Mouse (Mus musculus) neural tube, embryonic 14.5 days (tissue): ENCODE results near the gene Rom1. TPM values are rescaled to one million over a fixed set of nuclear protein-coding genes. Genes with fewer than 3 reads are reported as not detected.
A peak's percentile ranks its signal among the peaks of the same experiment; 100 is the strongest.

Experiments used
- ATAC-seq: fragments of 200-750 bp; cut with Nextera tagmentation; 2 replicates; pipeline ENCODE4 v1.8.0; 2017; ENCODE audit warnings: low read depth, mild to moderate bottlenecking, moderate TSS enrichment, moderate library complexity
- H3K27ac ChIP-seq: fragments of 300-500 bp; sonication (generic); 2 replicates; pipeline ENCODE4 v1.5.1; 2014; ENCODE audit warnings: low read depth, mild to moderate bottlenecking, control low read depth, low read length, moderate library complexity, mixed read lengths
- H3K27me3 ChIP-seq: fragments of 300-500 bp; sonication (generic); 2 replicates; pipeline ENCODE4 v1.6.1; 2014; ENCODE audit warnings: low read length; ENCODE audit not compliant: control insufficient read depth, insufficient read depth
- H3K36me3 ChIP-seq: fragments of 300-500 bp; sonication (generic); 2 replicates; pipeline ENCODE4 v1.6.1; 2014; ENCODE audit warnings: low read length, mixed read lengths; ENCODE audit not compliant: control insufficient read depth, insufficient read depth
- H3K4me1 ChIP-seq: fragments of 300-500 bp; sonication (generic); 2 replicates; pipeline ENCODE4 v1.6.1; 2014; ENCODE audit warnings: low read length; ENCODE audit not compliant: control insufficient read depth, insufficient read depth
- H3K4me2 ChIP-seq: fragments of 300-500 bp; sonication (generic); 2 replicates; pipeline ENCODE4 v1.6.1; 2014; ENCODE audit warnings: mild to moderate bottlenecking, low read depth, low read length, control low read depth
- H3K4me3 ChIP-seq: fragments of 300-500 bp; sonication (generic); 2 replicates; pipeline ENCODE4 v1.5.1; 2014; ENCODE audit warnings: low read depth, low read length, control low read depth, mixed read lengths
- H3K9ac ChIP-seq: fragments of 300-500 bp; sonication (generic); replicated peaks from 2 replicates; pipeline ENCODE4 v1.6.1; 2014; ENCODE audit warnings: low read depth, mild to moderate bottlenecking, control low read depth, low read length, mixed read lengths
- H3K9me3 ChIP-seq: fragments of 300-500 bp; sonication (generic); 2 replicates; pipeline ENCODE4 v1.6.1; 2016; ENCODE audit warnings: low read length; ENCODE audit not compliant: control insufficient read depth
- WGBS: fragments of 180-500 bp; shearing (Covaris S2); extraction: QIAGEN DNeasy Blood & Tissue Kit; methylation state at CpG from one replicate; pipeline ENCODE4 v1.1.7; 2014; 5-methylcytosine and 5-hydroxymethylcytosine counted together
- microRNA-seq: library from miRNA; unstranded; fragments of <30 nt; microRNA quantifications from one replicate; pipeline ENCODE4, GENCODE M21; 2016
- polyA plus RNA-seq: library from polyadenylated mRNA; unstranded; fragments of >200 nt; fragmentation: Nextera tagmentation; extraction: Ambion mirVana; gene quantifications from 2 replicates; pipeline ENCODE4 v1.2.1, GENCODE M21; 2014

Rom1 gene
- polyA plus RNA-seq, 1 experiment from 2014 or later, result 1.1 TPM

- ATAC-seq, result no peak
- no peak overlapping the region for H3K27ac ChIP-seq
- H3K9ac ChIP-seq, result no peak overlapping the region
- 54% methylated on average over 1 of the region's 1 CpGs for WGBS
- H3K4me3 ChIP-seq, result no peak overlapping the region
- H3K9me3 ChIP-seq, result no peaks in the 10 kb centered on the region
- no peaks in the 10 kb centered on the region for H3K27me3 ChIP-seq
- H3K4me1 ChIP-seq, result peaks cover 9% of the 10 kb centered on the region
- 0 out of 2 replicates have a peak, but pooled peaks cover 3% of the 10 kb centered on the region for H3K36me3 ChIP-seq
- no peak overlapping the region for H3K4me2 ChIP-seq
These were observed 42.1 kb downstream of the Rom1 start for GRCm38 (mm10) chr19:8886916-8887584.

- H3K36me3 ChIP-seq, result no peaks in the 10 kb centered on the region
- no peak for ATAC-seq
These were observed 45.5 kb downstream of the Rom1 start, which contains the start of the genes Lbhd1 and Gm49403 for GRCm38 (mm10) chr19:8883616-8884015. TSS of gene Lbhd1 (plus strand) at chr19:8883732. TSS of gene Gm49403 (plus strand) at chr19:8883930.

GRCm38 (mm10) chr19:8881034-8881392, 48.1 kb downstream of the Rom1 start:
- no peaks in the 10 kb centered on the region for H3K9me3 ChIP-seq
- 10% methylated on average over 3 of the region's 3 CpGs for WGBS
- H3K4me2 ChIP-seq, result peak overlapping the region; percentile 91
- H3K4me1 ChIP-seq, result peaks cover 10% of the 10 kb centered on the region; the same call in 1 of the 2 replicates
- 0 out of 2 replicates have a peak, but pooled peaks cover 8% of the 10 kb centered on the region for H3K36me3 ChIP-seq
- H3K9ac ChIP-seq, result peak overlapping the region; percentile 25; the same call in 1 of the 2 replicates
- H3K4me3 ChIP-seq, result peak overlapping the region; percentile 76
- peak overlapping the region; percentile 85; the same call in 1 of the 2 replicates for H3K27ac ChIP-seq
- ATAC-seq, result no peak
- H3K27me3 ChIP-seq, result no peaks in the 10 kb centered on the region

More at GRCm38 (mm10) chr19:8883616-8884015, 45.5 kb downstream of the Rom1 start, which contains the start of the genes Lbhd1 and Gm49403:
- Histone ChIP-seq H3K4me1 (peaks cover 18% of the 10 kb centered on the region), H3K4me2 (no peak within 1 kb of the TSS), H3K9me3 (no peaks in the 10 kb centered on the region), H3K27ac (no peak within 1 kb of the TSS), H3K4me3 (no peak within 1 kb of the TSS), H3K9ac (no peak within 1 kb of the TSS), H3K27me3 (no peaks in the 10 kb centered on the region)
- WGBS, result 86% methylated on average over 3 of the region's 3 CpGs

GRCm38 (mm10) chr19:8880311-8881033, 48.7 kb downstream of the Rom1 start, which contains the start of gene Uqcc3:
TSS of gene Uqcc3 (minus strand) at chr19:8880923.
- under 1% methylated on average over 42 of the region's 42 CpGs for WGBS

More at GRCm38 (mm10) chr19:8880311-8881033, 48.7 kb downstream of the Rom1 start, which contains the start of gene Uqcc3:
- no peaks in the 10 kb centered on the region for H3K9me3 ChIP-seq
- H3K9ac ChIP-seq, result peak within 1 kb of the TSS; percentile 82
- H3K4me3 ChIP-seq, result peak within 1 kb of the TSS; percentile 76
- no peaks in the 10 kb centered on the region for H3K27me3 ChIP-seq
- H3K27ac ChIP-seq, result peak within 1 kb of the TSS; percentile 85
- peak; percentile 97 for ATAC-seq
- peaks cover 10% of the 10 kb centered on the region; the same call in 1 of the 2 replicates for H3K4me1 ChIP-seq
- H3K36me3 ChIP-seq, result peaks cover 12% of the 10 kb centered on the region
- H3K4me2 ChIP-seq, result peak within 1 kb of the TSS; percentile 91

Small RNAs within 50 kb of the gene (microRNA-seq; reads per million reads assigned to microRNA genes)
- gene Mir5136, result not detected

Other genes with a start within 250 kb of the Rom1 start
- gene Slc3a2, start 206.0 kb downstream of the Rom1 start, polyA plus RNA-seq, result 145 and 163 TPM in 2 replicates
- 88.5 and 91.5 TPM in 2 replicates for gene Wdr74, start 193.5 kb downstream of the Rom1 start, polyA plus RNA-seq
- 1.8 and 2.6 TPM in 2 replicates for gene 1700092M07Rik, start 188.6 kb downstream of the Rom1 start, polyA plus RNA-seq
- 115 and 120 TPM in 2 replicates for gene Stx5a, start 187.9 kb downstream of the Rom1 start, polyA plus RNA-seq
- 120 and 140 TPM in 2 replicates for gene Nxf1, start 172.3 kb downstream of the Rom1 start, polyA plus RNA-seq
- 223 and 263 TPM in 2 replicates for gene Tmem223, start 158.4 kb downstream of the Rom1 start, polyA plus RNA-seq
- 25.9 and 32.7 TPM in 2 replicates for gene Tmem179b, start 154.9 kb downstream of the Rom1 start, polyA plus RNA-seq
- gene Taf6l, start 142.9 kb downstream of the Rom1 start, polyA plus RNA-seq, result 17.7 and 19.0 TPM in 2 replicates
- gene Polr2g, start 130.8 kb downstream of the Rom1 start, polyA plus RNA-seq, result 141 and 153 TPM in 2 replicates
- gene Zbtb3, start 126.8 kb downstream of the Rom1 start, polyA plus RNA-seq, result 7.1 and 7.7 TPM in 2 replicates
- gene Ttc9c, start 110.0 kb downstream of the Rom1 start, polyA plus RNA-seq, result 52.2 and 54.3 TPM in 2 replicates
- 9.1 and 9.5 TPM in 2 replicates for gene Hnrnpul2, start 109.3 kb downstream of the Rom1 start, polyA plus RNA-seq
- gene AC129217.1, start 99.6 kb downstream of the Rom1 start, polyA plus RNA-seq, result not detected in 2 replicates
- 86.3 and 94.5 TPM in 2 replicates for gene Bscl2, start 91.9 kb downstream of the Rom1 start, polyA plus RNA-seq
- gene Gng3, start 90.2 kb downstream of the Rom1 start, polyA plus RNA-seq, result 459 and 608 TPM in 2 replicates
- gene Lrrn4cl, start 78.6 kb downstream of the Rom1 start, polyA plus RNA-seq, result 0.99 and 1.3 TPM in 2 replicates
- 135 and 142 TPM in 2 replicates for gene Ubxn1, start 57.9 kb downstream of the Rom1 start, polyA plus RNA-seq
- gene Uqcc3, start 48.4 kb downstream of the Rom1 start, polyA plus RNA-seq, result 63.2 and 64.1 TPM in 2 replicates
- gene Lbhd1, start 45.6 kb downstream of the Rom1 start, polyA plus RNA-seq, result 30.8 and 31.7 TPM in 2 replicates
- not detected in 2 replicates for gene Gm49403, start 45.4 kb downstream of the Rom1 start, polyA plus RNA-seq
- gene 1810009A15Rik, start 40.5 kb downstream of the Rom1 start, polyA plus RNA-seq, result 39.0 and 48.9 TPM in 2 replicates
- 0.39 TPM in 1 of 2 replicates, not detected in the other for gene Gm49416, start 40.4 kb downstream of the Rom1 start, polyA plus RNA-seq
- 22.0 and 30.3 TPM in 2 replicates for gene Ints5, start 36.4 kb downstream of the Rom1 start, polyA plus RNA-seq
- 69.9 and 92.2 TPM in 2 replicates for gene Ganab, start 31.3 kb downstream of the Rom1 start, polyA plus RNA-seq
- gene B3gat3, start 9.0 kb downstream of the Rom1 start, polyA plus RNA-seq, result 66.3 and 67.2 TPM in 2 replicates
- gene Eml3, start 196 bp upstream of the Rom1 start, polyA plus RNA-seq, result 6.2 and 8.7 TPM in 2 replicates
- gene Mta2, start 12.5 kb upstream of the Rom1 start, polyA plus RNA-seq, result 29.1 and 33.7 TPM in 2 replicates
- 20.4 and 25.3 TPM in 2 replicates for gene Tut1, start 24.5 kb upstream of the Rom1 start, polyA plus RNA-seq
- gene Eef1g, start 37.7 kb upstream of the Rom1 start, polyA plus RNA-seq, result 297 and 333 TPM in 2 replicates
- 2.7 and 3.7 TPM in 2 replicates for gene Ahnak, start 59.9 kb upstream of the Rom1 start, polyA plus RNA-seq
- not detected in 2 replicates for gene Scgb1a1, start 158.6 kb upstream of the Rom1 start, polyA plus RNA-seq
- gene Asrgl1, start 206.3 kb upstream of the Rom1 start, polyA plus RNA-seq, result 22.3 and 31.3 TPM in 2 replicates